Comparison of ENCODE assay signal across 8 mouse cellular contexts in genomic region chr1:187997584-187998338, GRCm38 (mm10).
A peak's percentile ranks its signal among the peaks of the same experiment; 100 is the strongest.
DNase-seq lines count a peak whose midpoint lies in the region; ATAC-seq and TF ChIP-seq lines count a peak whose summit lies in the region.

No protein-coding gene starts in this region.

- H3K9ac ChIP-seq in forebrain, postnatal 0 days, result peak overlapping the region; percentile 28
- no peak overlapping the region for H3K9ac ChIP-seq in liver, embryonic 16.5 days (ENCODE audit: low read depth, low read length)
- H3K9ac ChIP-seq in neural tube, embryonic 13.5 days, result peak overlapping the region; percentile 58

- H3K4me1 ChIP-seq in forebrain, postnatal 0 days (ENCODE audit: insufficient read depth), result no peaks in the 10 kb centered on the region
- H3K4me1 ChIP-seq in liver, embryonic 16.5 days (ENCODE audit: control insufficient read depth, low read depth, low read length), result no peaks in the 10 kb centered on the region
- peaks cover 17% of the 10 kb centered on the region for H3K4me1 ChIP-seq in neural tube, embryonic 13.5 days (replicated peaks)

- intact Hi-C loops in heart, postnatal 25 days (cut with DNase I), result no loop called here

- DNase-seq in thymus, postnatal 4 days, result peak; percentile 15
- DNase-seq in thymus, postnatal 36 days, result no peak
- peak; percentile 72 for DNase-seq in forebrain, postnatal 0 days
- peak; percentile 46 for DNase-seq in heart, postnatal 25 days (ENCODE audit: low spot score)
- peak; percentile 78 to 85 for DNase-seq in kidney, postnatal 4 days
- peak; percentile 12 for DNase-seq in urinary bladder, postnatal 10 days (ENCODE audit: low spot score)

- H3K4me2 ChIP-seq in forebrain, postnatal 0 days (ENCODE audit: low read depth), result peak overlapping the region; percentile 91
- peak overlapping the region; percentile 59 for H3K4me2 ChIP-seq in liver, embryonic 16.5 days (ENCODE audit: low read depth, low read length)
- H3K4me2 ChIP-seq in neural tube, embryonic 13.5 days, result peak overlapping the region; percentile 72

- H3K4me3 ChIP-seq in forebrain, postnatal 0 days (ENCODE audit: low read depth, low read length), result peak overlapping the region; percentile 48
- H3K4me3 ChIP-seq in liver, embryonic 16.5 days (ENCODE audit: low read depth, low read length), result peak overlapping the region; percentile 38
- peak overlapping the region; percentile 43 for H3K4me3 ChIP-seq in neural tube, embryonic 13.5 days

- 1% methylated on average over 39 of the region's 39 CpGs for WGBS in forebrain, postnatal 0 days
- 1% methylated on average over 39 of the region's 39 CpGs for WGBS in liver, embryonic 16.5 days (ENCODE audit: insufficient replicate concordance)
- WGBS in neural tube, embryonic 13.5 days, result under 1% methylated on average over 39 of the region's 39 CpGs

- no peak overlapping the region for H3K27ac ChIP-seq in forebrain, postnatal 0 days (ENCODE audit: low read depth, low read length)
- no peak overlapping the region for H3K27ac ChIP-seq in liver, embryonic 16.5 days (ENCODE audit: low read length)
- H3K27ac ChIP-seq in neural tube, embryonic 13.5 days (replicated peaks), result no peak overlapping the region; the same call in 1 of the 2 replicates

- peaks cover 13% of the 10 kb centered on the region for H3K27me3 ChIP-seq in forebrain, postnatal 0 days (ENCODE audit: insufficient read depth, low read length)
- H3K27me3 ChIP-seq in liver, embryonic 16.5 days (ENCODE audit: control insufficient read depth, insufficient read depth, low read depth, low read length), result peaks cover 7% of the 10 kb centered on the region
- peaks cover 16% of the 10 kb centered on the region for H3K27me3 ChIP-seq in neural tube, embryonic 13.5 days

- ATAC-seq in forebrain, postnatal 0 days, result peak; percentile 88
- peak; percentile 60 for ATAC-seq in liver, embryonic 16.5 days (ENCODE audit: low read depth)
- peak; percentile 93 for ATAC-seq in neural tube, embryonic 13.5 days (ENCODE audit: low read depth)

- no peaks in the 10 kb centered on the region for H3K36me3 ChIP-seq in forebrain, postnatal 0 days (ENCODE audit: insufficient read depth)
- H3K36me3 ChIP-seq in liver, embryonic 16.5 days (ENCODE audit: control insufficient read depth, insufficient read depth), result no peaks in the 10 kb centered on the region
- H3K36me3 ChIP-seq in neural tube, embryonic 13.5 days, result no peaks in the 10 kb centered on the region

- no peaks in the 10 kb centered on the region for H3K9me3 ChIP-seq in forebrain, postnatal 0 days (ENCODE audit: low read length)
- H3K9me3 ChIP-seq in liver, embryonic 16.5 days (replicated peaks; ENCODE audit: control insufficient read depth, low read length), result no peaks in the 10 kb centered on the region
- no peaks in the 10 kb centered on the region for H3K9me3 ChIP-seq in neural tube, embryonic 13.5 days

- no peak for TF ChIP-seq CTCF in forebrain, postnatal 0 days (IDR thresholded peaks at IDR 0.05; ENCODE audit: low read depth)

Comparison
In these comparisons a context has a peak if more than half of its experiments do, and no peak if none do; other contexts are left out.
1. DNase-seq: peak in thymus, postnatal 4 days (single experiment), forebrain, postnatal 0 days (single experiment), heart, postnatal 25 days (single experiment), kidney, postnatal 4 days (2 of 2) and urinary bladder, postnatal 10 days (single experiment); none in thymus, postnatal 36 days (0 of 2).
2. Peak in every context shown above with its lines, with median percentiles within 50 percentile points of each other: ATAC-seq, H3K4me2 ChIP-seq and H3K4me3 ChIP-seq.